Mouse (Mus musculus) heart, postnatal 4 days (tissue): Measurements from ENCODE around the gene E2f8. TPM values are rescaled to one million over a fixed set of nuclear protein-coding genes. Genes with fewer than 3 reads are reported as not detected.
A peak's percentile ranks its signal among the peaks of the same experiment; 100 is the strongest.

Experiments
- DNase-seq: peaks from one replicate; pipeline ENCODE4 v3.0.0; 2021
- total RNA-seq, 2 experiments: library from RNA; stranded (reverse); gene quantifications; 2 replicates each; pipeline ENCODE4 v1.2.3; 2021

The E2f8 gene
- total RNA-seq, 2 experiments from 2014 or later, result 17.6 to 18.5 TPM

DNA sequence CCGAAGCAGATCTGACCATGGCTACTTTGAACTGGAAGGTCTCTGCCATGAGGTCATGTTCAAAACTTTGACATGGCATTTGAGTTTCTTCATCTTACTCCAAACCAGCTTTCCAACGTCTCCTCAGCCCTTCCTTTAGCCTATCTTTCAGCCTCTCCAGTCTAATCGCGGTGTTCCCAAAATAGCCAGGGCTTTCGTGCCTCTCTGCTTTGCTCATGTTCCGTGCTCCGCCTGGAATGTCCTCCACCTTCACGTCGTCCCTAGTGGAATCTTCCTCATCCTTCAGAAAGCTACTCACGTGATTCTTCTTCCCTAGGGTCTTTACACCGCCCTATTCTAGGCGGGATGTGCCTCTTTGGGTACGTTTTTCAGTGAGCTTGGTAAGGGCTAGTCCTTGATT, 27.9 kb downstream of the E2f8 start:
- peak; percentile 39 for DNase-seq

DNA sequence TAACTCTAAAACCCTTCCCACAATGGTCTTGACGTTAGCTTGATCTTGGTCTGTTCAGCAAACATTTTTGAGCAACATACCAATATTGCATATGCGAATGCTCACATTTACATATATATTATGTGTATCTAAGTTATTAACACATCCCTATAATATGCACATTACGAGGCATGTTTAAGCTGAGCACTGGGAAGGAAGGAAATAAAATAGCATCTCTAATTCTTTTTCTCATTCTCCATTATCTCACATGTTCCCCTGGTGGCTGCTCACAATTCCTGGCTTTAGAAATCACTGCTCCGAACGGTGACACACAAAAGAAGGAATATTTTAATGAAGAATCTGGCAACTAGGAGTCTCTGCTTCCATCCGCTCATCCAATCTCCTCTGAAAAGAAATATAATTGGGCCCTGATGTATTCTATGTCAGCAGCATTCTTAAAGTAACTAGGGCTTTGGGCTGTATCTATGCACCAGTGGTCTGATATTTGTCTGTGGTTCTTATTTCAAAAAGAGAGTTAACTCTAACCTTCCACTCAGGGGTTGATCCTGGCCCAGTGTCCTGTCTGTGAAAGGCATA, 29.8 kb downstream of the E2f8 start:
- DNase-seq, result no peak

DNA sequence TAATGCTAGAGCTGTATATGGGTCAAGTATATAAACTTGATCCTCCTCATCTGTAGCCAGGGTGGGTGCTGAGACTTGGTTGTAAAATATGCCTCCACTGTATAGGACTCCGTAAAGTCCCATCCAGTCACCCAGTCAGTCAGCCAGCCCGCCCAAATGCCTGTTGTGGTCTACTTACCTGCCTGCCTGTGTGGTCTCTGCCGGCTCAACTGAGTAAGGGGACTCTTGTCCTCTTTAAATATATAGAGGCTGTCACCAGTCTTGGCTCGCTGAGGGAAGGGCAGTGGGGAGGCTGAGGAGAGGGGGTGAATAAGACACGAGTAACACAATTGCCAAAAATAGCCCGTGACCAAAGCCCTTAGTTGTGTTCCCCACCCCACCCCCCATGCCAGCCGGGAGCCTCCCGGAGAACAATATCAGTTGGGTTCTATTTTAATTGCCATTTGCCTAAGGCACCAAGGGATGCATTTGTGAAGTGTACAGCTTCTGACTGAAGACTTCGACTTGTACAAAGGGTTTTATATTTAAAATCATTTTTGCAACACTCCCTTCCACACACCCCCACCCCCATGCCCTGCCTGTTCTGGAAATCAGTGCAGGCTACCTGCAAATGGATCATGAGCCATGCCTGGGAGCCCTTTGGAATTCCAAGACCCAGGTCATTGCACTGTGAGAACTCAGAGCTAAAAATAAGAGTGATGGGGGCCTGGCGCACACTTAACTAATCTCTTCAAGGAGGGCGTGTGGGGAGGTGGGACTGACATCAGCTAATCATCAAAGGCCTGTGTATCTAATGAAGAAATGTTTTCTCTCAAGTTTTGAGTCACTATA, 33.4 kb downstream of the E2f8 start, which contains the start of gene Csrp3:
Gene Csrp3, minus strand, starts transcription at position 214 of the 831 bp plus-strand sequence.
- peak; percentile 79 for DNase-seq

DNA sequence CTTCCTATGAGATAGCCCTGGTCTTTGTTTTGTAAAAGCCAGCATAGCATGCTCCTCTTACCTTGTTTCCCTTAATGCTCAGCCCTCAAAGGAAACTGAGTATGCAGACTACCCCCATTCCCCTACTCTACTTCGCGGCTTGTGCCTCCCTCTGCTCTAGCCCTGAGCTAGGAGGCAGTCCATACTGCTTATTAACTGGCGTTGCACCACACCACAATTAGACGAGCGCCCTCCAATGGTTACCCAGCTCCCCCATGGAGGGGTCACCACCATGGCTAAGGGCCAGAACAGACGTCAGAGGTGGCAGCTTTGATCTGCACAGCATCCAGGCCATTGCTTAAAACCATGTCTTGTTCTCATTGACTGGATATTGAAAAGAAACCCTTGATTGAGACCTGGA, 34.6 kb downstream of the E2f8 start:
- peak; percentile 81 for DNase-seq

DNA sequence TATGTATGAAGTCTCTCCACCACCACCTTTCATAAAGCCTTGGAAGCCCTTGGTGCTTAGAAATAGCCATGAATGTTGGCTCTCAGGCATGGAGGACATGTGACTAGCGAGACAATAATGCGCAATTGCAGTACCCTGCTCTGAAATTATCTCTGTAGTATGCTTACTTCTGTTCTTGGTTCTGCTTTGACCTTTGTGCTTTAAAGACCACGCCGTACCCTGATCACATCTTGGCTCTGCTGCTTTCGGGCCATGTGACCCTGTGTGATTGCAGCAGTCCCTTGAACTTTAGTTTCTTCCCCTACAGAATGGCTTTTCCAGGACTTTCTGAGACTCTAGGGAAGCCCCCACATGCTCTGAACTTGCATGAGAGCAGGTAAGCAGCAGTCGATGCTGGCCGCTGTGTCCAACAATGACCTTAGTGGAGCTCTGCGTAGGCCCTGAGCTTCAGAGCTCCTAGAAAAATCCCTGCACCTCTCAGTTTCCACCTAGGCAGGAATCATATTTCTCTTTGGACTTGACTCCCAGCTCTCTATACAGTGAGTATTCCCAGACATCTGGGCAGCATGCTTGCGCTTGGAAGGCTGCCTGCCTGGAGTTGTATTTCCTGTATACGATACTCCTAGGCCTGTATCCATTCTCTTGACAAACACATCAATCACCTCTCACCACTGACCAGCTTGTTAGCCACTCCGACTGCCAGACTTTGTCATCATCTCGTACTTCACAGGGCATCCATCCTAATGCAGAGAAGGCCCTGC, 36.0 kb downstream of the E2f8 start:
- no peak for DNase-seq

DNA sequence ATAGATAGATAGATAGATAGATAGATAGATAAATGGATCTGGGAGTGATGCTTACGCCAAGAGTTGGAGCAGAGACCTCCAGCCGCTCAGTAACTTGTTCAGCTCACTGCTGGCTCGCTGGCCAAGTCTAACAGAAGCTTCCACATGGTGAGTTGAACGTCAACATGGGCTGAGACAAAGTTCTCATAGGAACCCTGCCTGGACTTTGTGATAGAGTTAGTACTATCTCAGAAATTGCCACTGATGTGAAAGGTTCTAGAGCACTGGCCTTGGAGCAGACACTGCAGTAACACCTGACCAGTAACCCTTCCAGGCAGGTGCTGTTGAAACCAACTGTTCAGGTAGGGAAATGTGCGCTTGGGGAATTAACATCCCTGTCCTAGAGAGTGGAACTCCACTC, 37.9 kb downstream of the E2f8 start:
- no peak for DNase-seq

DNA sequence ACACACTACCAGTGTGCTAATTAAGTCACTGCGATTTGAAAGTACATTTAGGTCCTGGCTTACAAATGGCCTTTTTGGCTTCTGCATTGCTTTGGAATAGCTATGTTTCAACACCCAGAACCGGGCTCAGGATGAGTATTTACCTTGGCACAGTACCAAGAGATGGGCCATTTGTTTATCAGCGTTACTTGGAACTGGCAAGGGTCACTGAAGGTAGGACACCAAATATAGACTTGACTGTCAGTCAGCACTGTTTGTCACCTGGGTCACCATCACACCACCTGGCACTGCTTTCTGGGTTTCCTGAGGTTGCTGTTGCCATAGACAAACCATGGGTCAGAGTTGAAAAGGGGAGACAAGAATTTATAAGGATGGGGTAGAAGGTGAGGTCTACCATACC, 39.0 kb downstream of the E2f8 start:
- DNase-seq, result peak; percentile 37

DNA sequence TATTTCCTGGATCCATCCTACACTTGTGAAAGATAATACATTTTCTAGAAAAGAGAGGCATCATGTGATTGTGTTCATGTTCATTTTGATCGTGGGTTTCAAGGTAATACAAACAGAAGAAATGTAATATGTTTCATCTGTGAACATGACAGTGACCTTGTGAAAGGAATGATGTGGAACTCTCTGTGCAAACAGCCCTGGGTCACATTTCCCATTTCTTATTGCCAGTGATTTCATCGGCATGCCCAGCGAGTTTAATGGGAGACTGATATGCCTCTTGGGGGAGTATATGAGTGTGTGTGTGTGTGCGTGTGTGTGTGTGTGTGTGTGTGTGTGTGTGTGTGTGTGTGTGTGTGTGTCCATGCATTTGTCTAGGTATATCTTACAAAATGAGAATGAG, 39.9 kb downstream of the E2f8 start:
- DNase-seq, result no peak

DNA sequence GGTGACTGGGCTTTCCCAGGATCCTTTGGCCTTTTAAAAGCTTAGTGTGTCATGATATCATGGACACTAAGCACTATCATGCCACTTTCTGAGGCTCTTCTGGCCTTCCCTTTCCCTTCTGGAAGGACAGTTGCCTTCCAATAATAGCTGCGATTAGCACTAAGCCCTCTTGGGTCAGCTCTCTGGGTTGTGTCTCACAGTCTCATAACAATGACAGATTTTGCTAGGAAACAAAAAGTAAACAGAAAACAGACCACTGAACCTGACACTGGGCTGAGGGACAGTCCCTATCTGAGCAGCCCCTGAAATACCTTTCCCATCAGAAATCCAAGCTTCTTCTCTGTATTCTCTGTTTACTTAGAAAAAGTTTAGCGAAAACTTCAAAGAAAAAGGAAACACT, 40.9 kb downstream of the E2f8 start:
- no peak for DNase-seq

DNA sequence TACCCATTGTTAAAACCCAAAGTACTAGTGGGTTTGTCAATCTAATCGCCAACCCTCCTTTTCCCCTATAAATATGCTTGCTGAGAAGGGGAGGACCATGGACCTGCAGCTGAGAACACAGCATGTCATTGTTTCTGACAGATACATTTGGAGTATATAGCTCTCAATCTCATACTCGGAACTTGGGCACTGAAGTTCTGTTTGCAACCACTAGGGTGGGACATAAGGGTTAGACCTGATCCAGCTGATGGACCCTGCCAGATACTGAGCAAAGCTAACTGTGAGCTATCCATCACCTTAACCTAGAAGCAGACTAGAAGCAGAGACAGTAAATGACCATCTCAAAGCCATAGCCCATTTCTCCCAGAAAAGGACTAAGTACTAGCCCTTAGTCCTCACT, 43.0 kb downstream of the E2f8 start:
- no peak for DNase-seq

DNA sequence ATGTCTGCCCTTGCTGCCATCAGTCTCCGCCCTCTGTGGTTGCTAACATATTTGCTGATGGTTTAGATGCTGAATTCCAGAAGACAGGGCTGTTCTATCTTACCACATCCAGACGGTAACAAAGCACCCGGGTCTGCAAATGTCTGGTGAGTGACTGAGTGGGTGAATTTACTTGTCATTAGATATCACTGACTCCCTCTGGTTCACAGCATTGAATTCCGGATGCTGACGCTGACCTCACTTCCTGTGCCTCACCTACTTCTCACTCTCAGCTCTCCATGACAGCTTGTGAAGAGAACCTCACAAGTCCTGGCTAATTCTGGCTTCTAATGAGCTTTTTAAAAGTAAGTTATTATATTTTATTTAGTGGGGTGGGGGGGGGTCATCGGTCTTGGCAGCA, 44.4 kb downstream of the E2f8 start:
- no peak for DNase-seq

DNA sequence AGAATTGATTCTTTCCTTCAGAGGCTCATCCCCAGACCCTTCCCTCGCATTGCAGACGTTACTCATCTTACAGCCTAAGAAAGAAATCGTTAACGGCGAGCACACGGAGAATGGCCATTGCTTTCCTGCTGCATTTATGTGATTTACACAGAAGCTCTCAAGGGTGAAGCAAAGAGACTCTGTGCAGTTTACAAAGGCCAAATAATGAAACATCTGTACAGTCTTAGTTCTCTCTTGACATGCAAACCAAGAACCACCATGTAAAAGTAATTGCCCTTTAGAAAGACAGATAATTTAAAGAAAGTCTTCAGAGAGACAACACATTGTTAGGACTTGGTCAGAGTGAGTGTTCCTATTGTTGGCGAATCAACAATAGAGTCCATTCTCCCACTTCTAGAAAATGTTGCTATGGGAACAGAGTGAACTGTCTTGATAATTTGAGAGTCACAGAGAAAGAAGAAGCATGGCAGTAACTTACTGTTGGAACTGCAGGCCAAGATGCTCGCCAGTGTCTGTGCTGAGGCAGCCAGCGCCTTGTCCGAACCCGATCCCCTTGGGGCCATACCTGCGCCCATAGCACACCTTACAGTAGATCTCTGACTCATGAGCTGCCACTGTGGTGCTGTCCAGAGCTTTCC, 46.3 kb downstream of the E2f8 start:
- no peak for DNase-seq

DNA sequence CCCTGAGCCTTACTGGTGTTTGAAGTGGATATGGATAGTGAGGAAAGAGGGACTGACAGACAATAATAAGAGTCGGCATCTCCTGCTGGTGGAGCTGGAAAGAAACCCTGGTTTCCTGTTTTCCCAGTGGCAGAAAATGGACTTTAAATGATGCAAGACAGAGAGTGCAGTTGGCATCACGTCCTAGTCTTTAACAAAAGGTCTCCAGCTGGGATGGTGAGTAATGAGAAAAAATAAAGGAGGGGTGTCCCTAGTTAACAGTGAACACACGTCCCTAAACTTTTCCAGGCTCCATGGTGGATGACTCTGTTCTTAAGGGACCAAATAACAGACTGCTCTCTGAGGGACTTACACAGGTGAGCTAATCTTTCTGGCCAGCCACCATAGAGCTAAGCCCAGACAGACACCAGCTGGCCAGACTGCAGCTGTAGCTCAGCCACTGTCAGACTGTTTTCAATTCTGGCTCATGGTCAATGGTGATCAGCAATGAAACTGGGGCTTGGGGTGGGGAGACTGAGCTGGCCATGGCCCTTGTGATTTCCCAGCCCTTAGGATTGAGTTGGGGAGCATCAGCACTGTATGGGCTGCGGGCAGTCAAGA, 46.9 kb downstream of the E2f8 start:
- DNase-seq, result no peak

DNA sequence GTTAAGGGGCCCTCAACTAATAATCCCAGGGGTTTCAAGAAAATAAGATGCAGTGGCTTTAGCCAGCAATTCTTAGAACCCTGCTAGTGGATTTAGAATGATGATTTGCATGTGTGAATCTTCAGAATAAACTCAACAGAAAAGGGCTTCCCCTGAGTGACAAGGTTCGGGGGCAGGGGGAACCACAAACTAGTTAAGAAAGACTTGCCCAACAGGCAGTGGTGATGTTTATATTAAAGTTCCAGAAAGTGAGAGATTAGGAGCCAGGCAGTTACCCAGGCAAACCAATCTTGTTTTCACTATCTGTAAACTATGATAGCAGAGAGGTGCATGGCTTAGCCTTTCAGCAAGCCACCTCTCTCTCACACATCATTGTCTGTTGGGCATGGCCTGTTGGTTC, 48.7 kb downstream of the E2f8 start:
- no peak for DNase-seq

DNA sequence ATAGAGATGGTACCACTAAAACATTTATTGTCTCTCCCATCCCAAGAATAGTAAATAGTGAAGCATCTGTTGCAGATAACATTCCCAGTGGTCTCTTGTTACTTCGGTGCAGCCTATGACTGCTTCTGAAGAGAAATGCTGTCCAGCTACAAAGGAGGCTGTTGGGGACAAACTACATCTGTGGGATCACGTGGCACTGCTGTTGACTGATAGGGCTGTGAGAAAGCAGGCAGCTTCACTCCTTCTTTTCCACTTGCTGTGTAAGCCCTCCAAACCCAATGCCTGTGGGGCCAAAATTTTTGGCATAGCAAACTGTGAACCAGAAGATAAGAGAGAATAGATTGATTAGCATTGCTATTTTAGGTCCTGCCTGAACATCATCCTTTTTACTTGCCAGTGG, 51.0 kb downstream of the E2f8 start:
- peak; percentile 47 for DNase-seq

DNA sequence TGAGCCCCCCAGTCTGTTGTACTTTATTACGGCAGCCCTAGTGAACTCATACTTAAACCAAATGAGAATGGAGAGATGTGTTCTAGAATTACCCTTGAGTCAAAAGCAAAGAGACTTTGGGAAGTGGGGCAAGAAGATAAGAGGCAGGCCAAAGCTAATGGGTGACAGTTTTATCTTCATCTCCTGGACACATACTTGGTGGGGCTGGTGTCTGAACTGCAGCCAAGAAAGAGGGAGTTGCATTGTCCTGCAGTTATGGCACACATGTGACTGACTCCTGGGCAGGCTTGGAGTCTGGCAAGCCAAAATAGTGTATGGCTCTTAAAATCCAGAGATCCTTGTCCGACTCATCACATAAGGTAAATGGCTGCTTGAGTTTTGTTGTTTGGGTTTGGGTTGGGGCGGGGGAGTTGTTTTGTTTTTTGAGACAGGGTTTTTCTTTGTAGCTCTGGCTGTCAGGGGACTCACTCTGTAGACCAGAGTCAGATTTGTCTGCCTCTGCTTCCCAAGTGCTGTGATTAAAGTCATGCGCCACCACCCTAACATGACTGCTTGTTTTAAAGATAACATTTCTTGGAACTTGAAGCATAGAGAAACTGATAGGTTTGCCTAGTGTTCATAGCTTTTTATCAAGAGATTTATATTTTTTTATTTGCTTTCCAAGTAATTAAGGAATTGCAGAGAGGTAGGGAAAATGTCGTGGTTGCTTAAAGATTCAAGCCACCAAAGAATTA, 52.1 kb downstream of the E2f8 start:
- DNase-seq, result peak; percentile 70

DNA sequence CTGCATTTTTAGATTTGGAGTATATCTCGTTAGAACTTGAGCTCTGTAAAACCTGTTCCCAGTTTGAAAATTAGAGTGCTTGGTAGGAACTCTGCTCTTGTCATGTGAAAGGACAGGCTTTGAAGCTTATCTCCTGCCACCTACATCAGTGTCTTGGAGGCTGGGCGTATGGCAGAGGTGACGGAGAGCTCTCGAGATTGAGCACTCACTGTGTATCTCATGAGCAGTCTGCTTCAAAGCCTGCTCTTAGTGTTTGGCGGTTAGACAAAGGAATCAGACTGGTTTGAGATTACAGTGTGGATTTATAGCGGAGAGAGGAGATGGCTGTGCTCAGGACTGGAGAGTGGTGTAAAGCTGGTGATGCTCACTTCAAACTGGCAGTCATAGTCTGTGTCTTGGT, 56.2 kb downstream of the E2f8 start:
- DNase-seq, result no peak

DNA sequence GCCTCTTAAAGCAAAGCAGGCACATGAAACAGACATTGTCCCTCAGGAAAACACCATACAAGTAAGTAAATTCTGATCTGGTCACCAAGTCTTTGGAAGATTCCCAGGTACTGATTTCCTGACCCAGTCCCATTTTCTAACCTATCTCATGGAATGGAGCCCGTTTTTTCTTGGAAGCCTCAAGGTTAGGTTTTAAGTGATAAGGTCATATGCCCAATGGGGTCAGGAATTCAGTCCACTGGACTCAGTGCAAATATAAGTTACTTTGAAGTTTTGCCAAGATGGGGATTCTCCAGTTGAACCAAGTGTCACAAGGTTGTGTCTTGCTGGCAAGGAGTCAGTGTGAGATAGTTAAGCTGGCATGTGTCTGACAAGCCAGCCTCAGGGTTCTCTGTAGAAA, 56.7 kb downstream of the E2f8 start:
- no peak for DNase-seq

DNA sequence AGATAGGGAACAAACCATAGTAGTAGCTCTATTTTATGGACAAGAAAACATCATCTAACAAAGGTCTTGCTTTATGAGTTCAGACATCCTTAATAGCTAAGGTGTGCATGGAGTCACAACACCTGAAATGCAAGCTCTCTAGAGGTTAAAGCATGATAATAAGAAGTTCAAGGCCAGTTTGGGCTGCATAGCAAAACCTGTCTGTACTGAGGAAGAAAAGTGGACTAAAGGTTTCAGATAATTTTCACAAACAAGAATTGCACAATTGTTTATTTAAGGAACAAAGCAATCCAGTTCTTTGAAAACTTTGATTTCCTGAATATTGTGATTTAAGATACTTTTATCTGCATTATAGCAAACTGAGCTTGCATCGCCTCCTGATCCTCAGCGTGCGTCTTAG, 57.8 kb downstream of the E2f8 start:
- DNase-seq, result no peak

DNA sequence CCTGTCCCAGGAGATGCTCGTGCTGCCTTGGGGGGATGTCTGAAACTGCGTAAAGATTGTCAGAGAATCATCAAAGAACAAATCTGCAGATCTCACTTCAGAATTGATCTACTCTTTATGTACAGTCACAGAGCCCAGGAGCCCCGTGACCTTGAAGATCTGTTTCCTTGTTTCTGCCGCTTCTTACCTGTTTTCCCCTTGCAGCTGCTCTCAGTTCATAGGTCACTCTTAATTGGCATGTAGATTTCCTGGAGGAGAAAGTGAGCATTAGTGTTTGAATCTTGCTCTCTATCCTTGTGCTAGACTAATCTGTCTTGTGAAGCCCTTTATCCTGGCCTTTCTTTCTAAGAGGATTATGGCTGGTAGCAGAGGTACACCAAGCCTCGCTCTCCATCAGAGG, 59.7 kb downstream of the E2f8 start:
- no peak for DNase-seq
